Mouse (Mus musculus): ENCODE measurements around the gene Hipk1.

DNA sequence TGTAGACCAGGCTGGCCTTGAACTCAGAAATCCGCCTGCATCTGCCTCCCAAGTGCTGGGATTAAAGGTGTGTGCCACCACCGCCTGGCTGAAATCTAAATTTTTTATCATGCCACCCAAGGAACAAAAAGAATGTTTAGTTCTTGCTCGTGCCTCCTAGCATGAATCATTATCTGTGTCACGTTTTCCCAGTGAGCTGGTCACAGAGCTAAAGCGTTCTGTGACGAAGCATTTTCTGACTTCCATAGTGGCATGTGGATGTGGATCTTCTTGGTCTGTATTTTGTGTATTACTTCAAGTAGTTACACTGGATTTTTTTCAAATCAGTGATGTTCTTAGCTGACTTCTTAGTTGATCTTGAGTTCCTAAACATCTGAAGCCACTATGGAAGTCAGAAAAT lies 19.6 kb upstream of the Hipk1 start:
- TF ChIP-seq CTCF (IDR thresholded peaks at IDR 0.05) (no peak), EP300 (IDR thresholded peaks at IDR 0.05) (no peak)
